Mouse (Mus musculus) brain, adult 2 months (tissue): ENCODE results near the gene Scml4.
A peak's percentile ranks its signal among the peaks of the same experiment; 100 is the strongest.

Experiments used
- DNase-seq: peaks from one replicate; pipeline ENCODE4 v3.0.0; 2011; ENCODE audit warnings: low read depth, low spot score

The Scml4 gene

DNA sequence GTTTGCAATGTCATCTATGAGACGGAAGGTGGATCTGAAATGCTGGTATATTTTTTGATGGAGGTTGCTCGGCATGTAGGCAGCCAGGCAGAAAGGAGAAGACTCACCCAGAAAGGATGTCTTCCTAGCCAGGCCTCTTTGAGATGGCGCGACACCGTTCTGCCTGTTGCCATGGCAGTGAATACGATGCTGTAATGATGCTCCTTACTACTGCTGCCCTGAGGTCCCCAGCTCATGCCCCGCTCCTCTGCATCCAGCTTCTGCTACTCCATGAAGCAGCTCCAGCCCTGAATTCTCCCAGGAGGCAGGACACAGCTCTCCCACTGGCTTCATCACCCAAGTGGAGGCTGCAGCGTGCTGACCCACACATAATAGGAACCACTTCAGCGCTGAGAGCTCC lies 130.8 kb downstream of the Scml4 start:
- DNase-seq, result peak; percentile 25

DNA sequence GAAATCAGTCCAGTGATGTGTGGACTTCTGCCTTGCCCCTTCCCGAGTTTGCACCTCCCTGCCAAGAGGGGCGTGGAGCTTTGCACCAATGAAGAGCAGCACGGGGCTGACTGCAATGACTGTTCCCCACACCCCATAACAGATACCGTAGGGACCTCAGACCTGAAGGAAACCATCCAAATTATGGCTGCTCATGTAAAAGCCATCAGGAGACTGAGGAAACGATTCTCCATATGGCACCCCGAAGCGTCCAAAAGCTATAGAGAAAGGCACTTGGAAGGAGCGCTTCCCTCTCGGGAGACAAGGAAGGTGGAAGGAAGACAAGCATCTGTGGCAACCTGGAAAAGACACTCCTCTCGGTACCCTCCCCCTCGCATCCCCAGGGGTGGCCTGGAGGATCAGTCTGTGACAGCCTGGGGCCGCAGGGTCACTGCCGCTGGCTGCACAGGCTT lies 134.2 kb downstream of the Scml4 start:
- DNase-seq, result peak; percentile 46

DNA sequence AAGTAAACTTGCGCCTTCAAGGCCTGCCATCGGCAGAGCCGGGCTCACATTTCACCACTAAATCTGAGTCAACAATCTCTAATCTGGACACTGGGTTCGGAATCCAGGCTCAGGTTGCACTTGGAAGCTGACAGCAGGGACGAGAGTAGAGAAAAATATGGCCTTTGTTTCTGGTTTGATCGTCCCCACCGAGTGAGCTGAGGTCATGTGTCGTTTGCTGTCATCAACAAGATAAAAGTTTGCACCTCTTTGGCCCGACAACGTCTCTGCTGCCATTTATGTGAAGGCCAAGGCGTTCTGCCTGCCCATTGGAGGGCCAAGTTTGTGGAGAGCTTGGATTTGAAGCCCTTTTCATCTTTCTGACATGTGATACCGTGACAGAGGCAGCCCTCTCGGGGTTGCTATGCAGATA lies 135.3 kb downstream of the Scml4 start:
- no peak for DNase-seq

DNA sequence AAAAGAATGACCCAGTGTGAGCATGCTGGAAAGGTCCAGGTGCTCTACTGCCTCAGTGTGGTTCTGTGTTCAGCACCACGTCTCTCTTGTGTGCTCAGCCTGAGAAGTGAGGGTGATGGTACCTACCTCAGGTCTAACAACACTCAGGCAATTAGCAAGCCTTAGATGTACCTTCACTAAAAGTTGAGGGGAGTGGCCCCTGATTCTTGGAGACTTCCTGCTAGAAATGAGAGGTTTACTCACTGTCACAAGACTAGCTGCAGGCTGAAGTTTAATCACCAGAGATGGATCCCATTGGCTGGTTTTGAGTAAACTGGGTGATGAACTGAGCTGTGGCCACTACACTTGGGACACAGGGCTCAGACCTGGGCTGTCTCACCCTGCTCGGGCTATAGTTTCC lies 137.1 kb downstream of the Scml4 start:
- no peak for DNase-seq

DNA sequence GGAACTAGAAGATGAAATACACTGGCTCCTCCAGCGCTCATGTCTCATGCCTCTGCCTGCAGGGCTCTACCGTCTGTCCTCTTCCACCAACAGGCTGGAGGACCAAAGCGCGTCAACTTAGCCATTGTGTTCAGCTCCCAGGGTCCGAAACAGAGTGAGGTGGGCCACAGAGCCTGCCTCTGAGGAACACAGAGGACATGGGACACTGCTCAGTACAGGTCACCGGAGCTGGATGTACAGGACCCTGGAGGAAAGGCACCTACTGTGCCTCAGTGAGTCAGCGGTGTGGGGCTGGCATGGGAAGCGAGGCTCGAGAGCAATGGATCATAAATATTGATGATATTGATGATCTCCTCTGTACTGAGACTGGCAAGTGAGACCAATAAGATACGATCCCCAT lies 139.2 kb downstream of the Scml4 start:
- DNase-seq, result no peak

DNA sequence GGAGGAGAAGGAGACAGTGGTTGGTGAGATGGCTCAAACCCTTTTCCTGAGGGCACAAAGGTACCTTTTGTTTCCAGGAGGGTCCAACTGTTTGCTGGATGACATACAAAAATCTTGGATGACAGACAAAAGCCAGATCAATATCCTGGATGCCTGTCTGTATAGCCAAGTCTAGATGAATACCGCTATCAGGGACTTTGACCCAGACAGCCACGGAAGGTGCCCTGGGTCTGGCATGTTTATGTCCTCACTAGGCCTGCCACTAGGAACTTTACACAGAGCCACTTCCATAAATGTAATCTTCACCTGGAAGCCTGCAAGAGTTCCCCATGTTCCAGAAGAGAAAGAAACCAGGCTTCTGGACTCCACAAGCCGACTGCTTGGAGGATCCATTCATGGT lies 141.3 kb downstream of the Scml4 start:
- no peak for DNase-seq

DNA sequence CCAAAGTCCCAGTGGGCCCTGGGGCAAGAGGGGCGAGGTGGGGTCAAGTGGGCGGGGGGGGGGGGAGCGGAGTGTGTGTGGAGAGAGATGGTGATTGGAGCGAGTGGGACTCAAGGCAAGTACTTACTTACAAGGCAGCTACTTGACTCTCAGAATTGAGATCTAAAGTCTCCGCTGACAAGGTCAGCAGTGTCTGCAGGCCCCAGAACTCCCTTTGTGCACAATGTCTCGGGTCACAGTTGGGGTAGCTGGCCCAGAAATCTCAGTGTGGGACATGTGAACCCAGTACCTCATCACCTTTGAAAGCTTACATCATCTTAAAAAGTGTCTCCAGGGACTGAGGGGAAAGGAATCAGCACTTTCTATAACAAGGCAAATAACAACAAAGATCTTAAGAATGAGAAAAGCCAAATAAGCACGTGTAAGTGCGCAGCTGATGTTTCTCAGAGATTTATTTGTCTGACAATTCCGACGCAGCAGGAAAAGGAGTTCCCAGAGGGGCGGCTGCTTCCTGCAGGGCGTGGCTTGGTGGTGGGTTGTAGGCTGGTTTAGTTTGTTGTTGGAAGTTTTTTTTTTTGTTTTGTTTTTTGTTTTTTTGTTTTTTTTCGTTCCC lies 142.0 kb downstream of the Scml4 start:
- no peak for DNase-seq

DNA sequence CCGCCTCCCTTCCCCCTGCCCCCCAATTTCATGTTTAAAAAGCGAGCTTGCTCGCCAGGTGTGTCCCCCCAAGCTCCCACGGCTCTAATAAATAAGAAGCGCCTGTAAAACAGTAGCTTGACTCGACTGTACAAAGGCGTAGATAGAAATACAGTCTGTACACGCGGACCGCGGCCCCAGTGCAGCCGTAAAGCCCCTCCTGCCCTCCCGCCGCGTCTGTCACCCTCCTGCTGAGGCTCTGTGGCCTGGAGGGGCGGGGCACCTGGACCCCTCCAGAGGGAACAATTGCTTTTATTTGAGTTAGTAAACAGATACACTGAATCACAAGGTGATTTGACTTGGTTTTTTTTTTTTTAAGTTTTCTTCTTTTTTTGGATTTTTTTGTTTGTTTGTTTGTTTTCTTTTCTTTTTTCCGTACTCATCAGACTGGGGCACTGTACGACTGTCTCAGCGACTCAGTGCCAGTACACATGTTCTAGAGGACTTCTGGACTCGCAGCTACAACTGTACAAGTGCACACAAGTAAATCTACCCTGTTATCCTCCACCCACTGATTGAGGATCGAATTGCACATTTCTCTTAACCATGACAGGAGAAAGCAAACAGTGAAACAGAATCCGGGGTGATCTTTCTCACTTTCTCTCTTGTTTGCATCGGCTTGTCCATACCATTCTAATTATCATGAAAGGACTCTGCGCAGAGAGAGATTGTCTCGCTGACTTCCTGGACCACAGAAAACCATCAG lies 142.7 kb downstream of the Scml4 start:
- no peak for DNase-seq

DNA sequence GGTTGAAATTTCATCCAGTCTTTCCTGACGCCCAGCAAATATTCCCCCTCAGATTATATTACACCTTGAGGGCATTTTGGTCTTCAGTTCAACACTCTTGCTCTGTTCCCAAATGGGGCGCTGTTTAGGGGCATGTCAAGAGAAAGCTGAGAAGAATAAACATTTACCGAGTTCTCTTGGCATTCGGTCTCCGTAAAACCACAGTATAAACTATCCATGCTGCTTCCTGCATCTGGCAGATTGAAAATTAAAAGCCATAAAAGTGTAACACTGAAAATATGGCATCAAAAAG lies 143.2 kb downstream of the Scml4 start:
- no peak for DNase-seq

DNA sequence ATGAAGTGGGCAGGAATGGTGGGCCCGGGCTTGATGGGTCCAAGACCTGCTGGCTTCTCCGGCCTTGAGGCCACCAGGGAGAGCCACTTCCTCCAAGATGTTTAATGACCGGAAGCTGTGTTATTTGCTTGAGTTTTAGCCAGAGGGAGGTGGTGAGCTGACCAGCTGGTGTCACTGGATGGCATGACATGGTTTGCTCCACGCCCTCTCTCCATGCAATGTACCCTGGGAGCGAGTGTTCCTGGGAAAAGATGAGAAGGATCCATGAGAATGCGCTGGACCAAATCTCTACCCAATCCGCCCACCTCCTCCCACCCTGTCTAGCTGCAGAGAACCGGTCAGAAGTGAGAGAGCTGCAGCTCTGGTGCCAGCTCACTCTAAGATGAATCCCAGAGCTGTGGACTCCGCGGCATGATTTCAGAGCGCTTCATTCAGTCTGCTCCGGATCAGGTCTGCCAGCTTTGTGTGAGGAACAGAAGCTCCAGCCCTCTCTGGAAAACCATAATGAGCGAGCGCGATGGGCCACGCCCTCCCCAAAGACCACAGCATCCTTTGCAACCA lies 144.1 kb downstream of the Scml4 start:
- peak; percentile 57 for DNase-seq

DNA sequence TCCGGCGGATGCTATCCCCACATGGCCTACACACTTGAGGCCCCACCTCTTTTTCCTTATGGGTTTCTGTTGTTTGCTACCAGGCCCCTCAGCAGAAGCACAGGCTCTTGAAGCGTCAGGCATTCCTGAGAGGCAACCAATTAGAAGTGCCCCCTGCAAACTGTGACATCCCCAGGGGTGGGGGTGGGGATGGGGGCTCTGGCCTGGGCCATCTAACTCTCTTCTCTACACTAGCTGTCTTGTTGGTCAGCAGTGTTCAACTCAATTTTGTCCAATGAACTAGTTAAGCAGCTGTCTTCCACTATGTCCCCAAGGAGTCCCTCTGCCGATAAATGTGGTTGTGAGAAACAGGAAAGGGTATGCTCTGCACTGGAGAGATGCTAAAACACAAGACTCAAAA lies 144.9 kb downstream of the Scml4 start:
- DNase-seq, result no peak

DNA sequence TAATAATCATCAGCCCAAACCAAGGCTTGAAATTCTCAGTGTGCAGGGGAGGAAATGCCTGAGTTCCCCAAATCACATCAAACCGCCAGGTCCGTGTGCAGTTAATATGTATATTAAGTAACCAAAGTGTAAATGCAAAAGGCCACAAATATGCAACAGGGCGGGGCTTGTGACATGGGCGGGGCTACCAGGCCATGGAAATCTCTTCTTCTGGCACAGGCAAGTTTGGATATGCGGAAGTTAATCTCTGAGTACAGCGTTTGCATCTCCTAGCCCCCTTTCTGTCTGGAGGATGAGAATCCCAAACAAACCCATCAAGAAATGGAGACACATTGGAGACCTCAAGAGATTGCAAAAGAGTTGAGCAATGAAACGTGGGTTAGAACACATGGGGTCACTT lies 145.5 kb downstream of the Scml4 start:
- no peak for DNase-seq

DNA sequence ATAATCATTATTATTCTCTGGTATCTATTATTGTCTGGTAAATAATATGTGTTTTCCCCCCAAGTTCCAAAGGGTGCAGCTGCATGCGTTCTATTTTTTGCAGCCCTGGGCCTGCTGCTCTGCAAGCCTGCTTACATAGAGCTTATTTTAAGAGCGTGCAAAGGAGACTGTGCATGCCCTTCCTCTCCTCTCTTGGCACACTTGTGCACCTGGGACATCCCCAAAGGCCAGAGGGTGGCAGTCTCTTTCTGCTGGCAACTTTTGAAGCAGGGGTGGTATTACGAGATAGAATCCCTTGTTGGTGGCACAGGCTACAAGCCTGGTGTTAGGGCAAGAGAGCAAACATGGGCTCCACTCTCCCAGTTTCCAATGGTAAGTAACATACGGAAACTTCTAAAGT lies 146.4 kb downstream of the Scml4 start:
- peak; percentile 76 for DNase-seq

DNA sequence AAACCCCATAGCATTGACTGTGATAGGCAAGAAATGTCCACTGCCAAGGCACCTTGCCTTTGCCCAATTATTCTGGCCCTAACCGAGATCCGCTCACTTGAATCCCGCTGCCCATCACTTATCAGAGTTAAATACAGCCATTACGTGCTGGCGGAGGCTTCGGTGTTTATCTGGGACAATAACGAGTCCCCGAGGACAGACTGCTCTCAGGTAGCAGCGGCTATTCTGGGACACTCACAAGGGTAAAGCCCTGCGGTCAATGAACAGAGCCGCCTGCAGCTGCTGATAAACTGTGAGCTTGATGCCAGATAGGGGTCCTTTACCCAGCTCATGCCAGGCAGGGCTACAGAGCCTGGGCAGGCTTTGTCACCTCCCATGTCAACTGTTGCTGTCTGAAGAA lies 147.9 kb downstream of the Scml4 start:
- no peak for DNase-seq
